Mouse (Mus musculus): ENCODE data around the gene Cdh13. TPM values are rescaled to one million over a fixed set of nuclear protein-coding genes. Genes with fewer than 3 reads are reported as not detected.

Cdh13 gene
- polyA plus RNA-seq, 2 experiments, result 9.3 to 25.2 TPM

- Histone ChIP-seq H3K4me2 (replicated peaks; ENCODE audit: low read depth, low read length, severe bottlenecking) (no peak overlapping the region), H3K9me3 (ENCODE audit: control insufficient read depth, low read length) (no peaks in the 10 kb centered on the region), H3K27me3 (ENCODE audit: control insufficient read depth, insufficient read depth, low read length) (no peaks in the 10 kb centered on the region), H3K4me3 (replicated peaks; ENCODE audit: low read length) (no peak overlapping the region), H3K27ac (replicated peaks; ENCODE audit: low read depth, low read length) (no peak overlapping the region), H3K4me1 (ENCODE audit: control insufficient read depth, insufficient read depth, low read length) (no peaks in the 10 kb centered on the region), H3K36me3 (ENCODE audit: control insufficient read depth, insufficient read depth, low read length) (no peaks in the 10 kb centered on the region), H3K9ac (ENCODE audit: low read depth, low read length, severe bottlenecking) (no peak overlapping the region)
- DNase-seq (ENCODE audit: low spot score) (no peak), ATAC-seq (ENCODE audit: low FRiP score, low read depth) (no peak)
- 79% methylated on average over 4 of the region's 4 CpGs for WGBS
- no peak for TF ChIP-seq POLR2A (IDR thresholded peaks at IDR 0.05; ENCODE audit: borderline replicate concordance, extremely low read depth, insufficient read depth, insufficient read length)
Observed at GRCm38 (mm10) chr8:118539941-118540340, 256.4 kb downstream of the Cdh13 start.

- H3K36me3 ChIP-seq (ENCODE audit: control insufficient read depth, insufficient read depth, low read length), result no peaks in the 10 kb centered on the region
- no peaks in the 10 kb centered on the region for H3K4me1 ChIP-seq (ENCODE audit: control insufficient read depth, insufficient read depth, low read length)
- H3K9me3 ChIP-seq (ENCODE audit: control insufficient read depth, low read length), result no peaks in the 10 kb centered on the region
- no peak overlapping the region for H3K4me2 ChIP-seq (replicated peaks; ENCODE audit: low read depth, low read length, severe bottlenecking)
- TF ChIP-seq POLR2A (IDR thresholded peaks at IDR 0.05; ENCODE audit: borderline replicate concordance, extremely low read depth, insufficient read depth, insufficient read length), result no peak
- H3K27me3 ChIP-seq (ENCODE audit: control insufficient read depth, insufficient read depth, low read length), result no peaks in the 10 kb centered on the region
- DNase-seq (ENCODE audit: low spot score) (no peak), ATAC-seq (ENCODE audit: low FRiP score, low read depth) (no peak)
- no peak overlapping the region for H3K9ac ChIP-seq (ENCODE audit: low read depth, low read length, severe bottlenecking)
- no peak overlapping the region for H3K27ac ChIP-seq (replicated peaks; ENCODE audit: low read depth, low read length)
- H3K4me3 ChIP-seq (replicated peaks; ENCODE audit: low read length), result no peak overlapping the region
- WGBS, result 91% methylated on average over 14 of the region's 14 CpGs
Observed at GRCm38 (mm10) chr8:118552397-118552796, 268.9 kb downstream of the Cdh13 start.

GRCm38 (mm10) chr8:118552842-118553241 is 269.3 kb downstream of the Cdh13 start:
- H3K4me1 ChIP-seq (ENCODE audit: control insufficient read depth, insufficient read depth, low read length), result no peaks in the 10 kb centered on the region
- H3K27me3 ChIP-seq (ENCODE audit: control insufficient read depth, insufficient read depth, low read length), result no peaks in the 10 kb centered on the region
- H3K4me3 ChIP-seq (replicated peaks; ENCODE audit: low read length), result no peak overlapping the region
- no peak overlapping the region for H3K4me2 ChIP-seq (replicated peaks; ENCODE audit: low read depth, low read length, severe bottlenecking)
- WGBS, result 89% methylated on average over 4 of the region's 4 CpGs
- DNase-seq (ENCODE audit: low spot score) (no peak), ATAC-seq (ENCODE audit: low FRiP score, low read depth) (no peak)
- H3K36me3 ChIP-seq (ENCODE audit: control insufficient read depth, insufficient read depth, low read length), result no peaks in the 10 kb centered on the region
- H3K9ac ChIP-seq (ENCODE audit: low read depth, low read length, severe bottlenecking), result no peak overlapping the region
- no peak overlapping the region for H3K27ac ChIP-seq (replicated peaks; ENCODE audit: low read depth, low read length)
- TF ChIP-seq POLR2A (IDR thresholded peaks at IDR 0.05; ENCODE audit: borderline replicate concordance, extremely low read depth, insufficient read depth, insufficient read length), result no peak
- no peaks in the 10 kb centered on the region for H3K9me3 ChIP-seq (ENCODE audit: control insufficient read depth, low read length)

- WGBS, result 66% methylated on average over 6 of the region's 6 CpGs
Observed at GRCm38 (mm10) chr8:118564024-118564423, 280.5 kb downstream of the Cdh13 start.

GRCm38 (mm10) chr8:118565186-118565585 is 281.7 kb downstream of the Cdh13 start:
- Histone ChIP-seq H3K4me1 (ENCODE audit: control insufficient read depth, insufficient read depth, low read length) (no peaks in the 10 kb centered on the region), H3K36me3 (ENCODE audit: control insufficient read depth, insufficient read depth, low read length) (no peaks in the 10 kb centered on the region), H3K9ac (ENCODE audit: low read depth, low read length, severe bottlenecking) (no peak overlapping the region), H3K27ac (replicated peaks; ENCODE audit: low read depth, low read length) (no peak overlapping the region), H3K4me3 (replicated peaks; ENCODE audit: low read length) (no peak overlapping the region), H3K9me3 (ENCODE audit: control insufficient read depth, low read length) (no peaks in the 10 kb centered on the region), H3K27me3 (ENCODE audit: control insufficient read depth, insufficient read depth, low read length) (no peaks in the 10 kb centered on the region), H3K4me2 (replicated peaks; ENCODE audit: low read depth, low read length, severe bottlenecking) (no peak overlapping the region)
- ATAC-seq (ENCODE audit: low FRiP score, low read depth) (no peak), DNase-seq (ENCODE audit: low spot score) (no peak)
- TF ChIP-seq POLR2A (IDR thresholded peaks at IDR 0.05; ENCODE audit: borderline replicate concordance, extremely low read depth, insufficient read depth, insufficient read length), result no peak
- WGBS, result 88% methylated on average over 5 of the region's 5 CpGs

More at GRCm38 (mm10) chr8:118564024-118564423, 280.5 kb downstream of the Cdh13 start:
- DNase-seq (ENCODE audit: low spot score) (no peak), ATAC-seq (ENCODE audit: low FRiP score, low read depth) (no peak)
- no peaks in the 10 kb centered on the region for H3K4me1 ChIP-seq (ENCODE audit: control insufficient read depth, insufficient read depth, low read length)
- no peak overlapping the region for H3K9ac ChIP-seq (ENCODE audit: low read depth, low read length, severe bottlenecking)
- H3K36me3 ChIP-seq (ENCODE audit: control insufficient read depth, insufficient read depth, low read length), result no peaks in the 10 kb centered on the region
- no peak for TF ChIP-seq POLR2A (IDR thresholded peaks at IDR 0.05; ENCODE audit: borderline replicate concordance, extremely low read depth, insufficient read depth, insufficient read length)
- H3K4me3 ChIP-seq (replicated peaks; ENCODE audit: low read length), result no peak overlapping the region
- H3K9me3 ChIP-seq (ENCODE audit: control insufficient read depth, low read length), result no peaks in the 10 kb centered on the region
- H3K27me3 ChIP-seq (ENCODE audit: control insufficient read depth, insufficient read depth, low read length), result no peaks in the 10 kb centered on the region
- no peak overlapping the region for H3K4me2 ChIP-seq (replicated peaks; ENCODE audit: low read depth, low read length, severe bottlenecking)
- no peak overlapping the region for H3K27ac ChIP-seq (replicated peaks; ENCODE audit: low read depth, low read length)

All from limb, embryonic 14.5 days (tissue).